Mouse (Mus musculus) heart, postnatal 36 days (tissue): ENCODE data around the gene Lep. TPM values are rescaled to one million over a fixed set of nuclear protein-coding genes. Genes with fewer than 3 reads are reported as not detected.

ENCODE experiments used
- DNase-seq, 2 experiments: peaks; one replicate each; pipeline ENCODE4 v3.0.0; 2021 to 2022
- intact Hi-C: fragments of 180-260 bp; cut with DNase I; formaldehyde crosslinking; loops from one replicate; pipeline ENCODE4 v1.15.1; 2025
- microRNA-seq, 2 experiments: library from miRNA; unstranded; fragments of <30 nt; microRNA quantifications; one replicate each; pipeline ENCODE4 v1.2.0; 2021; ENCODE audit warnings: borderline number of aligned reads in 2 of 2
- total RNA-seq, 2 experiments: library from RNA; stranded (reverse); gene quantifications; 2 replicates each; pipeline ENCODE4 v1.2.3; 2021

The Lep gene
- total RNA-seq, 2 experiments from 2014 or later: 0.22 TPM; not detected in 1

DNA sequence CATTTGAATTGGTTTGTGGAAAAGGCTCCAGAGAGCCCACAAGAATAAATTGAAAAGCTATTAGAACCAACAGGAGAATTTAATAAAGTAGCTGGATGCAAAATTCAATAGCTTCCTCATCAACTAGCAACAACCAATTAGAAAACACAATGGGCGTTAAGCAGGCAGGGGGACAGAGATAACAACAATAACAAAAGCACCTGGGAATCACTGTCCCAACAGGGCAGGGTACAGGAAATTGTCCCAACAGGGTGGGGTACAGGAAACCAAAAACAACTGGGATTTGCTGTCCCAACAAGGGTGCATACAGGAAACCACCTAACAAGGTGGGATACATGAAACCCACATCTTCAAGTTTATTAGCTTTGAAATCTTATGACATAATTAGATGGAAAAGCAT is 48.4 kb downstream of the Lep start:
- no peak for DNase-seq
- intact Hi-C loops: loop anchor here (2.0 kb wide), 1 partner anchor 16 kb away; no protein-coding TSS in a partner anchor

GRCm38 (mm10) chr6:29111501-29111900 is 51.5 kb downstream of the Lep start:
- no peak for DNase-seq
- intact Hi-C loops: no loop called here

- no peak for DNase-seq
- intact Hi-C loops: no loop called here
Measured at GRCm38 (mm10) chr6:29115756-29116155, 55.7 kb downstream of the Lep start.

- intact Hi-C loops: no loop called here
- DNase-seq: peak; percentile 62 to 81
Measured at GRCm38 (mm10) chr6:29117417-29118104, 57.5 kb downstream of the Lep start.

DNA sequence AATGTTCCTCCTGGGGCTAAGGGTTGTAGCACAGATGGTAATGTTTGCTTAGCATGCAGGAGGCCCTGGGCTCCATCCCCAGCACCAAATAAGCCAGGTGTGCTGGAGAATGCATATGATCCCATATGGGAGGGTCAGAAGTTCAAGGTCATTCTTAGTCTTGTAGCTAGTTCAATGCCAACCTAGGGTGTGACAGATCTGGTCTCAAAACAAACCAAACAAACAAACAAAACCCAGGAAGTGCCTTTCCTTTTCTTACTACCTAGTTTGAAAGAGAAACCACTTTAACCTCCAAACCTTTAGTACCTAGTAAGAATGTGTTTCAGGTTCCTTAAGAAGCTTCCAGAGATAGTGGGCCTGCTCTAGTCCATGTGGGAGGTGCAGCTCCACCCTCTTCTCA is 58.2 kb downstream of the Lep start:
- DNase-seq: no peak
- intact Hi-C loops: no loop called here

GRCm38 (mm10) chr6:29118963-29119362 is 58.9 kb downstream of the Lep start:
- intact Hi-C loops: no loop called here
- no peak for DNase-seq

DNA sequence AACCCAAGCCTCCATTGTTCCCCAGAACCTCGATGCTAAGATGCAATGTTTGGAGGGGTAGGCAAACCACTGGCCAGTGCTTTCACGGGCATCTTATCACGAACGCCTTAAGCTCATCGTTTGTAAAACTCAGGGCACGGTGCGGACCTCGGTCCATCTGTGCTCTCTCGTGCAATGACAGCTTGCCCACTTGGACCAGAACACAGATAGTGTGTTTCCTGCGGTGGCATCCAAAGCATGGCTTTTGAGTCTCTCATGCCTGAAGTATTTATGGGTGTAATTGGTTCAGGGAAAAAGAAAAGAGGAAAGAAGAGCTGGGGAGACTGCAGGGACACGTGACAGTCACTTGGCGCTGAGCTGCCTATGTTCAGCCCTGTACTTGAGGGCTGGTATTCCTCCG is 60.0 kb downstream of the Lep start:
- intact Hi-C loops: no loop called here
- no peak for DNase-seq

Small RNA genes within 50 kb of the gene (microRNA-seq; reads per million reads assigned to microRNA genes)
- 1.4 to 2.0 reads per million in 2 experiments for gene Mir129-1

Other genes starting within 250 kb of the Lep start
- under 1 TPM; 0.31 to 0.41 TPM for gene Lrrc4, start 228.5 kb upstream of the Lep start, total RNA-seq
- 10 to 100 TPM; 19.9 to 20.1 TPM for gene Rbm28, start 104.8 kb downstream of the Lep start, total RNA-seq
- gene Prrt4, start 119.4 kb downstream of the Lep start, total RNA-seq: 1 to 10 TPM; 3.6 to 4.0 TPM
- gene Impdh1, start 156.1 kb downstream of the Lep start, total RNA-seq: 10 to 100 TPM; 21.5 to 26.3 TPM
- gene Hilpda, start 212.3 kb downstream of the Lep start, total RNA-seq: 1 to 10 TPM; 4.4 to 5.7 TPM
- under 1 TPM in 1 of 2 experiments, not detected in 1; 0.27 TPM for gene Fam71f2, start 219.4 kb downstream of the Lep start, total RNA-seq